Mouse (Mus musculus): ENCODE results near the gene Golga4. TPM values are rescaled to one million over a fixed set of nuclear protein-coding genes. Genes with fewer than 3 reads are reported as not detected.

Gene Golga4
- total RNA-seq, 2 experiments from 2014 or later, result 69.2 to 98.9 TPM

DNA sequence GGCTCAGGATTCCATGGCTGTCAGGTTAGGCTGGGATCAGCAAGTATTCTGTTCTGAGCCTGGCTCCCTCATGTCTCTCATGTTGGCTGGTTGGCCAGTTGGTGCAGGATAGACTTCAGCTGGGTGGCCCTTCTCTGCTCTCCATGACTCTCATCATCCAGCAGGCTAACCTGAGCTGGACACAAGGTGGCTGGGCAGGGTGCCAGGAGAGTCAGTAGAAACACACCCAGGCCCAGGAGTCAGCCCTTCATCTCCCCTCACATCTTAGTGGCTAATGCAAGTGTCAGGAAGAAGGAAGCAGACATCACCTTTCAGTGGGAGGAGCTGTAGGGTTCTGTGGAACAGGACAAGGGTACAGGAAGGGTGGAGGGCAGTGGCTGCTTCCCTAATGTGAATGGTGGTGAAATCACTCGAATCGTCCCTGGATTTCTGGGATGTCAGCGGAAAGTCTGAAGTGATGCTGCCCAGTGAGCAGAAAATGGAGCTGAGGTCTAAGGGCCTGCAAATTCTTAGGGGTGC lies 112.7 kb downstream of the Golga4 start:
- DNase-seq (ENCODE audit: extremely low spot score in 1 of 2, low spot score in 1 of 2), result no peak

DNA sequence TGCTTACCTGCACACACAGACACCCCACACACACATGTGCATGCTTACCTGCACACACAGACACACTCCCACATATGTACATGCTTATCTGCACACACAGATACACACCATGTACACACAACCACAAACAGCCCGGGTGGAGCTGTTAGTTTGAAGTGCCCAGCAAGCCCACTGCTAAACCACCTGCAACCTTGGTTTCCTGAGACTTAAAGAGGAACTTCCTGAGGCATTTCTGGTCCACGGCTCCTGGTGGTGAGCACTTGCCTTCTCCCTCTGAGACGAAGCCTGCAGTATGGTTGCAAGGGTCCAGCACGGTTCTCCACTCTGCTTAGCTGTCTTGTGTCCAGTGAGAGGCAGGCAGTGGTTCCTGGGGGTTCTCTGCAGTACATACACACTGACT lies 114.7 kb downstream of the Golga4 start:
- DNase-seq (ENCODE audit: extremely low spot score in 1 of 2, low spot score in 1 of 2), result no peak

DNA sequence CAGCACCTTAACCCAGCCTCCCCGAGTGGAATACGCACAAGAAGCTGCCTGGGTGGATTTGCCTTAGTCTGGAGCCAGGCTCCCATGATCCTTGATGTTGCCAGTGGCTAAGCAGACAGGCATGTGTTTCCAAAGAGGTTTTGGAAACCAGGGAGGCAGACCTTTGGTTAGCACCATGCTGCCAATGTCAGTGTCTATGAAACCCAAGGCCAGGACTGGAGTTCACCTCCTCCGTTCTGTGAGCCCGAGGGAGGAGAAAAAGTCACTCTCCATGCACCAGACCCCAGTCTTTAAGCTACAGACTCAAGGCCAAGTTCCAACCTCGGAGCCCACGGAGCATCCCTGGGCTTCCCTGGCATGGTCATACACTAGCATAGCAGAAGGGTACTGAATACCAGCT lies 115.6 kb downstream of the Golga4 start:
- no peak for DNase-seq (ENCODE audit: extremely low spot score in 1 of 2, low spot score in 1 of 2)

DNA sequence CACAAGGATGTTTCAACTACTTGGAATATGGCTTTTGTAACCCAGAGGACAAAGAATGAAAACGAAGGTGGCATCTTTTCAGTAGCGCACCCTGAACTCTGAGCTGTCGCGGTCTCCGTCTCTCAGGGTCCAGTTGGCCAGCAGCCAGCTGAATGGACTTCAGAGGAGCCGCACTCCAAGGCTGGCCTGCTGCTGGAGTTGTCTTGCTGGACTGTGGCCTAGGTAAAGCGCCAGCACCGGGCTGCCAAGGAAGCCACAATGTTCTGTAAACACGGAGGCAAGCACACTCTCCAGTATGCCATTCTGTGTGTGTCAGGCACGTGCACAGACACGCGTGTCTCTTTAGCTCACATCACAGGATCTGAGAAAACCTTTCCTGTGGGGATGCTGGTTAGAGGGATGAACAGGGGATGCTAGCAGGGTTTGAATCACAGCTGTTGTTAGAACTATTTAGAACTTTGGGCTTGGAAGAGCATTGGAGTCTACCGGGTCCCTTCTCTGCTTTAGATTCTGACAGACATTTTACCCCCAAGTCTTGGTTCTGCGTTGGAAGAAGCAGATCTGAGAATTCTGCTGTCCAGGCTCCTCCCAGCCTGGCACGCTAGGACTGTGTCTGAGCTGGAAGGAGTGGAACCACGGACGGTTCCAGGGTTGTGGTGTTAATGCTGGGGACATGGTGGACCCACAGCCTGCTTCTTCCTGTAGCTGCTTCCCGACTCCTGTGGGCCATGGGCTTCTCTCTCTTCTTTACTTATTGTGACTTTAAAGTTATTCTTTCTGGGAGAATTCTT lies 116.5 kb downstream of the Golga4 start:
- DNase-seq (ENCODE audit: extremely low spot score in 1 of 2, low spot score in 1 of 2), result peak in 1 of 2 experiments; percentile 40

DNA sequence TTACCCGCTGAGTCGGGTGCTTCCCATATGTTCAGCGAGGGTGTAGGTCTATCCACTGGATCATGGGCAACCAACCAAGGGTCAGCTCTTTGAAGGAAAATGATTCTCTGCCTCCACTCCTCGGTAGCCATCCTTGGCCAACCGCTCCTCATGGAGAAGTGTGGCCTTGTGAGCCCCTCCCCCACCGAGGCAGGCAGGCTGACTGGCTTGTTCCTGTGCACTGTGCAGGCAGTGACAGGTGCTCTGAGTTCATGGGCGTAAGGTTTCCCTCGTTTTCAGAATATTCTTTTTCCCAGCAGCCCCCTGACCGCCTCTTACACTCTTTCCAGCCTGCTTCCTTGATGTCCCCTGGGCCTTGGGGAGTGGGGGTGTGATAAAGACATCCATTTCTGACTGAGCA lies 117.4 kb downstream of the Golga4 start:
- DNase-seq (ENCODE audit: extremely low spot score in 1 of 2, low spot score in 1 of 2), result no peak

DNA sequence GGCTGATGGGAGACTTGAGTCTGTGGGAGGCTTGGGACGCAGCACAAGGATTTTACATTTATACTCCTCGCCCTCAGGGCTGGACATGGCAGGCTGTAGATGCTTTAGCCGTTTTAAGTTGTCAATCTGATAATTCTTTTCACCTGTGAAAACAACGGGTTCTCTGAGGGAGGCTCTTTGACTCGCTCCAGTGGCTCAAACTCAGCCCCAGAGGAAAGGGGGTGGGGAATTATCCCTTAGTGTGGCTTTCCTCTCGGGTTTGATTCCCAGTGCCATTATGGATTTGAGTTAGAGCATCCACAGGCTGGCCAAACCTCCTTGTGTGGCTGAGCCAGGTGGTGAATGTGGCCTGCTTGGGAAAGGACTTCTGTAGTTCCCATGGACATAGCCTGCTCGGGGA lies 118.1 kb downstream of the Golga4 start:
- DNase-seq (ENCODE audit: extremely low spot score in 1 of 2, low spot score in 1 of 2), result no peak

DNA sequence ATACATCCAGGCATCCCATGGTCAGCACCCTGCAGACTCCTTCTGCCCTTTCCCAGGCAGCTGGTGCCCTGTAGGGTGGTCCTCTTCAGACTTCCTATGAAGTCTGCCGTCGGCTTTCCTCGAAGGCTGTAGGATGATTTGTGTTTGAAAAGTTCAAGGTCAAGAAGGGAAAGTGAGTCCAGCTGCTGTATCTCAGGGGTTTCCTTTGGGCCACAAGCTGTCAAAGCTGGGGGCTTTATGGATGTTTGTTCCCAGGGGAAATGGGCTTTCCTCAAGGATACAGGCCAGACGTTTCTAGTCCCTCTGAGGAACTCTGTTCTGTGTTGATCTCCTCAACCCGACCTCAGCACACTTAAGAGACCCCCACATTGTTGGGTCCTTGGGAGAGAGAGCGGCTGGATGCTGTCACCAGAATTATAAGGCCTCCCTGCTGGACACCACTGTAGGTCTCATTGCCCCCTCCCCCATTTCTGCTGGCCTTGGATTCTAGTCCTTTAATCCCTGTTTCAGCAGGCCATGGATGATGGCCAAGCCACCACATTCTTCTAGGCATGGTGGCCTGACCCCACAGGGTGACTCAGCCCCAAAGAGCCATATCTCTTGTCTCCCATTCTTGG lies 123.8 kb downstream of the Golga4 start:
- no peak for DNase-seq (ENCODE audit: extremely low spot score in 1 of 2, low spot score in 1 of 2)

Other genes with a start within 250 kb of the Golga4 start
- 1 to 10 TPM; 1.3 TPM for gene Eomes, start 28.1 kb upstream of the Golga4 start, total RNA-seq (2021)
- 1 to 10 TPM; 4.9 to 5.6 TPM for gene Itga9, start 100.4 kb downstream of the Golga4 start, total RNA-seq (2021)

All from layer of hippocampus, postnatal 25 days (tissue).